Mouse (Mus musculus) ZHBTc4 (cell line): ENCODE results near the gene Hist2h4.
"Not testable (repeated sequence)": the region's sequence is repeated elsewhere in the genome, so short reads cannot be mapped to it uniquely, and the experiment has no call there.

Source experiments
- DNase-seq: peaks from one replicate; pipeline ENCODE4 v3.0.0-alpha.2; 2011; ENCODE audit warnings: low read depth, low spot score

Gene Hist2h4

DNA sequence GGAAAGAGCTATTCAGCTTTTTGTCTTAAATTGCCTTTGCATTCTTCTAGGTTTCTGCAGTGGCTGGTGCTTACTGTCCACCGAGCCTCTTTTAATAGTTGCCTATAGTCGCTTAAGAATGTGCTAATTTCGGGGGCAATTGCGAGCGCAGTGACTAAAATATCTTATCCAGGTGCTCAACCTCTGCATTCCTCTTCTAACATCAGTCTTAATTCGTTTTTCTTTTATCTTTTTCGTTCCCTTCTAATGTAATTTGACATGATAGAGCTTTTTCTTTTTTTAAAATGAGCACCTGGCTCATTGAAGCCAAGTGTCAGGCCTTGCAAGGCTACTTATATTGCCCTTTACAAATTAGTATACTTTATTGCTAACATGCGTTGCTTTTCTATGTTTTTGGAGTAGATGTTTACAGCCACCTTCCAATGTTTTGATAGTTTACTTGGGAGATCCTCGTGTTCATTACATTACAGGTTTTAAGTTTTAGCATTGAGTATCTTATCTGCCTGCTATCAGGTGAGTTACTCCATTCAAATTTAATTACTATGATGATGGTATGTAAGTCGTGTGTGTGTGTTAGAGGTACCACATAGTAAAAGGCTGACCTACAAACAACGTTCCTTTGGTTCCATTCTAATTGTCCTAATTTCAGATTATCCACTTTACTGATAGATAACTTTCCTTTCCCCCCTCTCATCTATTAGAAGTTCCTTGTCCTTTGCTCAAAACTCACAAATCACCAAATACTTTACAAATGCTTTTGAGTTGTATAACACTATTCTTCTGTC, 15.6 kb downstream of the Hist2h4 start:
- DNase-seq: peak; percentile 54

DNA sequence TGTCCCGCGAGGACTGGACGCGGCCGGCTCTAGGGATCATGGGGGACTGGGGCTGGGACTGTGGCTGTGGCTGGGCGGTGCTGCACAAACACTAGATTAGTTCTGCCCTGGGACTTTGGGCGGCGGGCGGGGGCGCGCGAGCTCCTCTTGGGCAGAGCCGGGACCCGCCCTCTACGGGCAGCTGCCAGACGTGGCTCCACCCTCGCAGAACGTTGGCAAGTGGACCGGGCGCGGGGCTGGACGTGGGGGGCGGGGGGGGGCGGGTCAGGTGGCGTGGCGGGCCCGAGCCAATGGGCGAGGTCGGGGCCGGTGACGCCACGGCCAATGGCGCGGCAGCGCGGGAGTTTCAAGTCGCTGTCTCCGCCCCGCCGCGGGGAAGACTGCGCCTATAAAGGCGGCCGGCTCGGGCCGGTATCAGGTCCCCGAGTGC, 16.7 kb downstream of the Hist2h4 start, which contains the start of gene Hist2h3c1:
Hist2h3c1 (plus strand) TSS at position 259 of the 430 bp plus-strand sequence.
- not testable (repeated sequence) for DNase-seq

DNA sequence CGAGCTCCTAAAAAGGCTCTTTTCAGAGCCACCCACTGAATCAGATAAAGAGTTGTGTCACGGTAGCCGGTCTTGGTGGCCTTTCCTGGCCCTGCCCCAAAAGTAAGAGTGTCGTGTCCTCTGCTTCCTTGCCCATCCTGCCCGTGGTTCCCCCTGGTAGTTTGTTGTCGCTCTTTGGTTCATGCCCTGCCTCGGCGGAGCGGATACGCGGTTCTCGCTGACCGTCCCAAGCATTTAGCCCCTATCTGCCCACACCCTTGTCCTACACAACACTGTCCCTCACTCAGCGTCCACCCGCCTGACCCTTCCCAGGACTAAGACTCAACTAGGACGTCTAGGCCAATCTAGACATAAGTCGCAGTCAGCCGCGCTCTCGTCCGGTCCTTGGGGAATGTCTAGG, 17.1 kb downstream of the Hist2h4 start:
- DNase-seq: not testable (repeated sequence)

DNA sequence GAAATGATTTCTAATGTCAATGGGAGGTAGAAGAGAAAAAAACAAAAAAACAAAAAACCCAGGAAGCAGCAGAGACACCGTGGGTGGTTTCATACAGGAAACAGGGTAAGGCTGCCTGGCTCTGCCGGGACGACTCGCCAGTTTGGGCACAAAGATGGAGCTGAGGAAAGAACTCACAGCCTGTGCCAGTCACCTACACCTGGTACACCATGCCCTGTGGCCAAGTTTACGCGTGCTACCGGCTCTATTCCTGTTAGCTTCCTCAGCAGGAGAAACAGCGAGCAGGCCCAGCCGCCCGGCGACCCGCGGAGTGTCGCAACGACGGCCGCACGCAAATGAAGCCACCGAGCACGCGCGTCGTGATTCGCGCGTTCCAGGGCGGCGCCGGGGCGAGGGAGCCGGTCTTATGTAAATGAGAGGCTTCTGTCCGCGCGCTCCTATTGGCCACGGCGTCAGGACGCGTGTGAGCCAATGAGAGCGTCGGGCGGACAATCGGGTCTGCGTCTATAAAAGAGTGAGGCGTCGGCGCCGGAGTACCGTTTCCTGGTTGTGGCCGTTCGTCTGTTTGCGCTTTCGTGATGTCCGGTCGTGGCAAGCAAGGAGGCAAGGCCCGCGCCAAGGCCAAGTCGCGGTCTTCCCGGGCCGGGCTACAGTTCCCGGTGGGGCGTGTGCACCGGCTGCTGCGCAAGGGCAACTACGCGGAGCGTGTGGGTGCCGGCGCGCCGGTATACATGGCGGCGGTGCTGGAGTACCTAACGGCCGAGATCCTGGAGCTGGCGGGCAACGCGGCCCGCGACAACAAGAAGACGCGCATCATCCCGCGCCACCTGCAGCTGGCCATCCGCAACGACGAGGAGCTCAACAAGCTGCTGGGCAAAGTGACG, 17.9 kb downstream of the Hist2h4 start, which contains the start of gene Hist2h2aa1:
Hist2h2aa1 (plus strand) TSS at position 495 of the 884 bp plus-strand sequence.
- peak; percentile 85 for DNase-seq

DNA sequence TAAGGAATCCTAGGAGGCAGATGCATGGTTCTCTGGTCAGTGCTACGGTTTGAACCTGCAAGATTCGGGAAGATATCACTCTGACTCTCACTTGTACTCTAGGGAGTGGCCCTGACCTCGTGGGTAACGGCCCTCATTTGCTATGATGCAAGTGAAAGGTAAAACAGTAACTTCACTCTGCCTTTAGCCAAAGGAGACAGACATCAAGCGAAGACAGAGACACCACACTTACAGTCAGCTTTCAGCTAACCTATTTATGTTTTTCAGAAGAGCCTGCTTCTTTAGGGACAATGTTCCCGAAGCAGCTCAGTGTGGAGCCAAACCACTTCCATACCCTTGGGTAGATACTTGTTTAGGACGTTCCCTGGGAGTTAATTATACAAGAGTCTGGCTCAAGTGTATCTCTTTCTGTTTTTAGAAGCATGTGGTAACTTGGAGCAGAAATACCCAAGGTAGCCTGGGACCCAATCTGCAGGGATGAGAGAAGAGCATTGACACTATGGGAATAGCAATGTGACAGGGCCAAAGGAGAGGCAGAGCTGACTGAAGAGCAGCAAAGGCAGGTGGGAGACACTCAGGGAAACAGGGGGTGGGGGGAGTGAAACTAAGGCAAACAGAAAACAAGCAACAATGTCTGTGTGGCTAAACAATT, 19.1 kb downstream of the Hist2h4 start:
- no peak for DNase-seq

DNA sequence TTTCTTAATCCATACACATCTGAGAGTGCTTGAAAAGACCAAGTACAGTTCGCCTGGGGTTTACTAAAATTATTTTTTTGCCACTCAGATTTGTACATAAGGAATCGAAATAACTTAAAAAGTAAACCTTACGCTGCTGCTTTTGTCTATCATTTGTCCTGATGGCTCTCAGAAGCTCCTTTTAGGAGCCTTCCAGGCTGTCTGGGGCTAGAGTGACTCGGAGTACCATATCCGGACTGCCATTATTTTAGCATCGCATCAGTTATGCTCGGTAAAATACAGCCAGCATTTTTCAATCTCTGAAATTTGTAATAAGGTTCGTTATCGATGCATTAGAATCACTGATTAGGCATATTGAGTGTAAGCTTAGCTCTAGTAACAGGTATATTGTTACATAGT, 22.3 kb downstream of the Hist2h4 start:
- DNase-seq: no peak

DNA sequence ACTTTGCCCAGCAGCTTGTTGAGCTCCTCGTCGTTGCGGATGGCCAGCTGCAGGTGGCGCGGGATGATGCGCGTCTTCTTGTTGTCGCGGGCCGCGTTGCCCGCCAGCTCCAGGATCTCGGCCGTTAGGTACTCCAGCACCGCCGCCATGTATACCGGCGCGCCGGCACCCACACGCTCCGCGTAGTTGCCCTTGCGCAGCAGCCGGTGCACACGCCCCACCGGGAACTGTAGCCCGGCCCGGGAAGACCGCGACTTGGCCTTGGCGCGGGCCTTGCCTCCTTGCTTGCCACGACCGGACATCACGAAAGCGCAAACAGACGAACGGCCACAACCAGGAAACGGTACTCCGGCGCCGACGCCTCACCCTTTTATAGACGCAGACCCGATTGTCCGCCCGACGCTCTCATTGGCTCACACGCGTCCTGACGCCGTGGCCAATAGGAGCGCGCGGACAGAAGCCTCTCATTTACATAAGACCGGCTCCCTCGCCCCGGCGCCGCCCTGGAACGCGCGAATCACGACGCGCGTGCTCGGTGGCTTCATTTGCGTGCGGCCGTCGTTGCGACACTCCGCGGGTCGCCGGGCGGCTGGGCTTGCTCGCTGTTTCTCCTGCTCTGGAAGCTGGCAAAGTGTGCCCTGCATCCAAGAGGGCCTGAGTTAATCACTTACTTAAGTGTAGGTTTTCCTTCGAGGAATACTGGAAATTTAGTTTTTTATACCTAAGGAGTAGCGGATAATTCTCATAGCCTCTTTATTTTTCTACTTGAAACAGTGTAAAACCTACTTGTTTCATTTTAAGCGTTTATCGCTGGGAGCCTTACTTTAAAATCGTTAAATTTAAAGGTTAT, 22.9 kb downstream of the Hist2h4 start, which contains the start of gene Hist2h2aa2:
Hist2h2aa2 (minus strand) TSS at position 328 of the 850 bp plus-strand sequence.
- peak; percentile 60 for DNase-seq

DNA sequence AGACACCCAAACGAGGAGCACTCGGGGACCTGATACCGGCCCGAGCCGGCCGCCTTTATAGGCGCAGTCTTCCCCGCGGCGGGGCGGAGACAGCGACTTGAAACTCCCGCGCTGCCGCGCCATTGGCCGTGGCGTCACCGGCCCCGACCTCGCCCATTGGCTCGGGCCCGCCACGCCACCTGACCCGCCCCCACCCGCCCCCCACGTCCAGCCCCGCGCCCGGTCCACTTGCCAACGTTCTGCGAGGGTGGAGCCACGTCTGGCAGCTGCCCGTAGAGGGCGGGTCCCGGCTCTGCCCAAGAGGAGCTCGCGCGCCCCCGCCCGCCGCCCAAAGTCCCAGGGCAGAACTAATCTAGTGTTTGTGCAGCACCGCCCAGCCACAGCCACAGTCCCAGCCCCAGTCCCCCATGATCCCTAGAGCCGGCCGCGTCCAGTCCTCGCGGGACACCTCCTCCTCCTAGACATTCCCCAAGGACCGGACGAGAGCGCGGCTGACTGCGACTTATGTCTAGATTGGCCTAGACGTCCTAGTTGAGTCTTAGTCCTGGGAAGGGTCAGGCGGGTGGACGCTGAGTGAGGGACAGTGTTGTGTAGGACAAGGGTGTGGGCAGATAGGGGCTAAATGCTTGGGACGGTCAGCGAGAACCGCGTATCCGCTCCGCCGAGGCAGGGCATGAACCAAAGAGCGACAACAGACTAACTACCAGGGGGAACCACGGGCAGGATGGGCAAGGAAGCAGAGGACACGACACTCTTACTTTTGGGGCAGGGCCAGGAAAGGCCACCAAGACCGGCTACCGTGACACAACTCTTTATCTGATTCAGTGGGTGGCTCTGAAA, 23.9 kb downstream of the Hist2h4 start, which contains the start of gene Hist2h3c2:
Hist2h3c2 (minus strand) TSS at position 174 of the 840 bp plus-strand sequence.
- DNase-seq: not testable (repeated sequence)

DNA sequence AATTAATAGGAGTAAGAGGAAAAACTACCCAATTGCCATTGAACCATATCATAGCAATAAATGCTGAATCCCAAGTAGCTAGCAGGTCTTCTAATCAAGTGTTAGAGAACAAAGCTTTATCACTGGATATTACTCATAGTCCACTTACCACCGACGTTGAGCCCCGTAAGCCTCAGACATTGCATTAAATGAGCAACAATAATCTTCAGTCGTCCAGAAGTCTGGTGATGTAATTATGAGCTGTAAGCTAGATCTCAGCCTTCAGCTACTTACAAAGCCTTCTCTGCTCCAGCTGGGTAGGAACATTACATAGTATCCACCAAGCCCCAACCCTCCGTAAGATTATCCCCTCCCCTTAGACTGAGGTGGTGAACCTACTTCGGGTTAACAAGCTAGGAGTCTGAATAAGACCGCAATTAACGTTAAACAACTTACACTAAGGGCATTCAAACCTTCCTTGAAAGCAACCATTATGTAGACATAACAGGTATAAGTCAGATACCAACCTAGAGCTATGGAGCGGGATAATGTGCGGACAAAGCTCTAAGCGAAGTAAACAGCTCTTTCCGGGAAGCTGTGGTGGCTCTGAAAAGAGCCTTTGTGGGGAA, 25.1 kb downstream of the Hist2h4 start:
- DNase-seq: peak; percentile 62

DNA sequence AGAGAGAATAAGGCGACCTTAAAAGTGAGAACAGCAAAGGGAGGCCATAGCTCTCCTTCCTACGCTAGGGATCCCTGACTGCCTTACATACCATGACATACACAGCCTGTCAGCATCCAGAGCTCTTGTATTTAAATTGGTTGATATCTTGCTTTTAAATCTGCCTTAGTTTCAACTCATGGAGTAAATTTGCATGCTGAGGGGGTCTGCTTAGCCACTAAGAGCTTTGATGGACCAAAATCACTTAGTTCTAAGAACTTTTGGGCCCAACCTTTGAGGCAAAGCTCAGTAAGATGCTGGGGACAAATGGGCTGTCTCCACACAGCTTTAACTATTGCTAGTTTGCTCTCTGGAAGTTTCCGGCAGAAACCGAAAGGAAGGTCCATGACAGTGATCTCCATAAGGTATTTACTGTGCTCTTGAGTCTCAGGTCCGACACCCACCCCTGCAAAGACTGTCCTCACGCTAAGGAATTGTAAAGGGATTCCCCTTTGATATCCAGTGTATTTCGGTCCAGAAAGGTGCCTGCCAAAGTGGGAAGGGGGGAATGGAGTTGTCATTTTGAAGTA, 25.7 kb downstream of the Hist2h4 start:
- DNase-seq: peak; percentile 57

DNA sequence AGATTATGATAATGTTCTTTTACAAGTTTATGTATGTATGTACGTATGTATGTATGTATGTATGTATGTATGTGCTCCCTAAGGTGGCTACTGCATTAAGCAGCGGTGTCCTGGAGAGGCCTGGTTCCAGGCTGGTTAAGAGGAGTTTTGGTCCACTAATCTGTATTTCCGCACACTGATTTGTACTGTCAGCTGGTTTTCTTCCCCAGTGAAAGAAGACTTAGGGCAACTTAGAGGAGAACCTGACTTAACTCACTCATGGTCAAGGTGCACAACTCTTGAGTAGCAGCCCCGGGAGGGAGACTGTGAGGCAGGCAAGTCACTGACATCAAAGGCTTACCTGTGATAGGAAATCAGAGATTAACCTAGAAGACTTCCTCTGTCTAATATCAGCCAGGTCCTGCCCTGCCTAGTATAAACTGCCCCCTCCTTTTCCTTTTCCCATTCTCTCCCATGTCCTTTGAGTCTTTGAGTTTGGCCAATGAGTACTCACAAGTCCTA, 26.2 kb downstream of the Hist2h4 start:
- peak; percentile 39 for DNase-seq

DNA sequence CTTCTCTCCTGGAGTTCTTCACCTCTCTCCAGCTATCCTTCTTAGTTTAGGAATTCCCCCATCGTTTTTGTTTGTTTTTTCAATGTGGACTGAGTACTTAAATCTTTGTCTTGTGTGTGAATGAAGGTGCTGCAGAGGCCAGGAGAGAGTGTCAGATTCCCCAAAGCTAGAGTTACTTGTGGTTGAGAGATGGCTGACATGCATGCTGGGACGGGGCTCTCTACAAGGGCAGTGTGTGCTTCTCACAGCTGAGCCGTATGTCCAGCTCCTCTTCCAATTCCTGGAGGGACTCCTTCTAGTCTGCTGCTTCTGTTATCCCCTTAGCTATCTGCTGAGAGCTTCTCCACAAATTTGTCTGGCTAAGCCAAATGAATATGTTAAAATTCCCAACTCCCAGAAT, 27.3 kb downstream of the Hist2h4 start:
- no peak for DNase-seq

DNA sequence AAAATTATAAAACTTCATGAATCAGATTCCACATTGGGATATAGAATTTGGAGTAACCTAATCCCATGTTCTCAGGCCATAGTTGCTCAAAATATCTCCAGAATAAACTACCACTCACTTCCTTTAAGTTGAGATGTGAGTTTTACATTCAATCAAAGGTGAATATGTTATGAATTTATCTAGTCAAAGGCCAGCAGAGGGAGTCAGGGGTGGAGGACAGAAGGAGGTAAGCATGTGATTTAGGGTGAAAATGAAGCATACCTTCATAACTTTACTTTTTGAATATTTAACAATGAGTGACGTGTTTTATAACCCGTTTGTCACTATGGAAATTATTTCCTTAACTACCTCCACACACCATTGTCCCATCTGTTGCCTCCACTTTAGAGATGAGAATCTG, 28.2 kb downstream of the Hist2h4 start:
- DNase-seq: no peak

DNA sequence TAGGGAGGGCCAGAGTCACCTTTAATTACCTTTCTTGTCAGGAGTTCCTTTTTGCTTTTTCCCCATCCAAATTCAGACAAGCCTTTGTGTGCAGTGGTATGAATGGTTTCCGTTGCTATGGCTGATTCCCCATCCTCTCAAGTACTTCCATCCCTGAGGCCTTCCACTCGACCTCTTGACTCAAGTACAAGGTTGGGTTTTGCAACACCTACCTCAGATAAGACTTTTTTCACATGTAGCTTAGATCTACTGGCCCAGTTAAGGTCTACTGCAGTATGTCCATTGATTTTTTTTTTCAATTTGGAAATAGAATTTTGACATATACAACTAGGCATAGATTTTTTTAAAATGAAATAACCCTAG, 31.4 kb downstream of the Hist2h4 start:
- no peak for DNase-seq

DNA sequence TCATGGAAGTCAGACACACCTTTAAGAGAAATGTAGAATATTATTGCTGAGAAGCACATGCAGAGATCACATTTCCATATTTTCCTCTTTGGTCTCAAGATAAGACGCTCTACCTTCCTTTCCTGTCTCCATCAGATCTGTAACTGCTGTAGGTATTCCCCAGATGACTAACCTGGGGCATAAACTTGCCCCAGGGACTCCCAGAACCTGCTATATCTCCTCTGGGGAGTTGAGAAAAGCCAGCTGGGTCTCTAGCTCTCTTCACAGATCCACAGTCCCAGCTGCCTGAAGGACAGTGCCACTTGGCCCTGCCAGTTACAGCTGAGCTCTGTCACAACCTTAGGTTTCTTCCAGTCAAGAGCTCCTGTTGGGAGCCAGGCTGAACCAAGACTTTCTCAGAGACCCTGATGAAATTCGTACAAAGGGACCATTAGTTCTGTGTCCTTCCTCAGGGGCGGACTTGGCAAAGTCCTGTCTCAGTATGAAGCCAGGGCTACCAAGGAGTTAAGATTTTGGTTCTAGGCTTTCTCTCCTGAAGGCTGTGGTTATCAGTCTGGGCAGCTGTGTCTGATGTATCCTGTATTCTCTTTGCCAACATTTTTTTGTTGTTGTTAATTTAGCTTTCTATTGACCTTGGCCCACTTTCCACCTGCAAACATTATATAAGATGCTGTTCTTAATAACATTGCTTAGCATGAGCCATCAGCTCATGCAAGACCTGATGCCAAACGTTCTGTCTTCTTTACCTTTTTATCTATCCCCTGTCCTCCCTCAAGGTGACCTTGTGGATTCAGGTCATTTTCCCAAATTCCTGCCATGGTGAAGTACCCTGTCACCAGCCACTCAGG, 32.0 kb downstream of the Hist2h4 start:
- no peak for DNase-seq

DNA sequence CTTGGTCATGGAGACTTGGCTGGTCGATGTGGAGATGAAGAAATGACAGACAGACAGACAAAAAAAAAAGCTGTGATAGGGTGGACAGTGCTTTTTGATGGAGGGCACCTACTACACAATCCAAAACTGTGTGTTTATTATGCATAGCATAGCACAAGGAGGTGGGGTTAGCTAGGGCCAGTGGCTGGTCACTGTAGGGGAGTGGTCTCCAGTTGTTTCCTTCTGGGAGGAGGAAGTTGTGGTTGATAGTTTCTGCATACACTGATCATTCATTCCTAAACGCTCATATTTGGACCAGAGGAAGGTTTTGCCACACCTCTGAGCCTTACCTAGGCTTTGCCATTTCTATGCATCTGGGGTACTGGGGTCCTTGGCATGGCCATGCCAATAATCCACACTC, 32.7 kb downstream of the Hist2h4 start:
- DNase-seq: no peak

DNA sequence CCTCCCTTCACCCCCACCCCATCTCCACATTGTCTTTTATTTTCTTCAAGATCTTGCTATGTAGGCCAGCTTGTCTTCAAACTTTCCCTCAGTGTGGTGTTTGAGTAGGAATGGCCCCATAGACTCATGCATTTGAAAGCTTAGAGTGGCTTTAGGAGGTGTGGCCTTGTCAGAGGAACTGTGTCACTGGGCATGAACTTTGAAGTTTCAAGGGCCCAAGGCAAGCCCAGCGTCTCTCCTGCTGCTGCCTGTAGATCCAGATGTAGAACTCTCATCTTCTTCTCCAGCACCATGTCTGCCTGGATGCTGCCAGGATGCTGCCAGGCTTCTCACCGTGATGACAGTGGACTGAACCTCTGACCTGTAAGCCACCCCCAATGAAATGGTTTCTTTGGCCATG, 34.3 kb downstream of the Hist2h4 start:
- DNase-seq: no peak
